8 mouse cellular contexts compared by ENCODE assay signal in the genomic region with DNA sequence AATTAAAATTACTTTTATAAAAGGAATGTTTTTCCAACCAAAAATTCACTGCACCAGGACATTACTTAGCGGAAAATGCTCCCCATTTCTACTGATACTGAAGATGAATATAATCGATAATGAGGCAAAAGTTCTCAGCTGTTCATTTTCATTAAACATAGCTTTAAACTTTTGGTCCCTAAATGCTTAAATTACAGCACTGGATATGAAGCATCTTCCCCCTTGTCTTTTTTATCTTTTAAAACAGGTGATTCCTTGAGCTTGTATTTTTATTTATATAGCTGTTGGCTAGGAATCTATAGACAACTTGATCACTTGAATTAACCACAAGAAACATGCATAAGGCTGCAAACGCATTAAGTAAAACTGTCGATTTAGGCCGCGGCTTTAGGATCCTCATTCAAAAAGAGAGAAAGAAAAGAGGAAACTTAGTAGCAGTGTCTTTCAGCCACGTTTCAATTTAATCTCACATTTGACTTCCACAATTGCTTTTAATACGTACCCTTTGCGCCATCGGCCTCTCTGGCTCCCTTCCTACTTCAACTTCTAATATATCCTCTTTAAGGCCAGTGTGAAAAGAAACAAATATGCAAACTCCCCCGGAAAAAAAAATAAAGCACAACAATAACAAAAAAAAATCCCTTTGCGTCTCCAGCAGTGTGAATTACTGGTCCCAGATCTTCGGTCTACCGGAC. TPM values are rescaled to one million over a fixed set of nuclear protein-coding genes. Genes with fewer than 3 reads are reported as not detected.
DNase-seq lines count a peak whose midpoint lies in the region; ATAC-seq and TF ChIP-seq lines count a peak whose summit lies in the region.

No protein-coding gene starts in this region.

- DNase-seq in lung, adult 2 months: no peak
- no peak for DNase-seq in lung, adult 18-20 months
- DNase-seq in limb, embryonic 11.5 days (ENCODE audit: low spot score): no peak
- DNase-seq in yolk sac, embryonic 10.5 days (ENCODE audit: low spot score): no peak
- no peak for DNase-seq in gastrocnemius, postnatal 10 days
- no peak for DNase-seq in urinary bladder, postnatal 36 days (ENCODE audit: low spot score in 2 of 2)

- peak overlapping the region; percentile 81 for H3K4me3 ChIP-seq in lung, adult 2 months (replicated peaks; ENCODE audit: extremely low read depth, low read depth, low read length)
- H3K4me3 ChIP-seq in embryonic fibroblast, embryonic 13.5 days (ENCODE audit: insufficient read depth, low read length): peak overlapping the region; percentile 59
- peak overlapping the region; percentile 62 for H3K4me3 ChIP-seq in limb, embryonic 11.5 days (ENCODE audit: low read depth, low read length)
- peak overlapping the region; percentile 73 for H3K4me3 ChIP-seq in neural tube, embryonic 15.5 days (replicated peaks)

- ATAC-seq in limb, embryonic 11.5 days (ENCODE audit: insufficient number of reproducible peaks, low FRiP score, low TSS enrichment, low read depth): no peak
- no peak for ATAC-seq in neural tube, embryonic 15.5 days (ENCODE audit: low FRiP score)

- peaks cover 2% of the 10 kb centered on the region; the same call in 1 of the 2 replicates for H3K4me1 ChIP-seq in lung, adult 2 months (ENCODE audit: control insufficient read depth, insufficient read depth, low read length)
- H3K4me1 ChIP-seq in embryonic fibroblast, embryonic 13.5 days (ENCODE audit: control insufficient read depth, insufficient read depth, low read length): peaks cover 5% of the 10 kb centered on the region; the same call in 1 of the 2 replicates
- H3K4me1 ChIP-seq in limb, embryonic 11.5 days (ENCODE audit: control insufficient read depth, insufficient read depth, low read length): peaks cover 5% of the 10 kb centered on the region; the same call in 1 of the 2 replicates
- H3K4me1 ChIP-seq in neural tube, embryonic 15.5 days: peaks cover 20% of the 10 kb centered on the region

- H3K4me2 ChIP-seq in limb, embryonic 11.5 days (ENCODE audit: low read depth, severe bottlenecking): peak overlapping the region; percentile 55
- peak overlapping the region; percentile 87 for H3K4me2 ChIP-seq in neural tube, embryonic 15.5 days

- peak overlapping the region; percentile 97 for H3K9ac ChIP-seq in limb, embryonic 11.5 days (ENCODE audit: low read length)
- peak overlapping the region; percentile 97 for H3K9ac ChIP-seq in neural tube, embryonic 15.5 days (replicated peaks)

- no peaks in the 10 kb centered on the region for H3K9me3 ChIP-seq in limb, embryonic 11.5 days (ENCODE audit: control insufficient read depth, low read length)
- no peaks in the 10 kb centered on the region for H3K9me3 ChIP-seq in neural tube, embryonic 15.5 days (replicated peaks)

- TF ChIP-seq POLR2A in lung, adult 2 months (IDR thresholded peaks at IDR 0.05; ENCODE audit: borderline replicate concordance, extremely low read depth, low read depth, low read length): no peak
- TF ChIP-seq POLR2A in embryonic fibroblast, embryonic 13.5 days (IDR thresholded peaks at IDR 0.05; ENCODE audit: low read depth, low read length): no peak

- H3K27me3 ChIP-seq in limb, embryonic 11.5 days (ENCODE audit: control insufficient read depth, insufficient read depth, low read length): peaks cover 18% of the 10 kb centered on the region
- no peaks in the 10 kb centered on the region for H3K27me3 ChIP-seq in neural tube, embryonic 15.5 days (replicated peaks)

- peak overlapping the region; percentile 91 for H3K27ac ChIP-seq in embryonic fibroblast, embryonic 13.5 days (ENCODE audit: insufficient read depth, low read length)
- peak overlapping the region; percentile 93 for H3K27ac ChIP-seq in limb, embryonic 11.5 days (replicated peaks; ENCODE audit: low read depth, low read length)
- H3K27ac ChIP-seq in neural tube, embryonic 15.5 days (replicated peaks): peak overlapping the region; percentile 100

- 4% methylated on average over 14 of the region's 14 CpGs for WGBS in lung, adult 2 months
- 1% methylated on average over 14 of the region's 14 CpGs for WGBS in limb, embryonic 11.5 days
- WGBS in neural tube, embryonic 15.5 days: 2% methylated on average over 14 of the region's 14 CpGs

- no peaks in the 10 kb centered on the region for H3K36me3 ChIP-seq in limb, embryonic 11.5 days (ENCODE audit: control insufficient read depth, insufficient read depth, low read length)
- H3K36me3 ChIP-seq in neural tube, embryonic 15.5 days: no peaks in the 10 kb centered on the region

- no peak for TF ChIP-seq CTCF in lung, adult 2 months (IDR thresholded peaks at IDR 0.05; ENCODE audit: insufficient read depth, low read length)
- no peak for TF ChIP-seq CTCF in embryonic fibroblast, embryonic 13.5 days (IDR thresholded peaks at IDR 0.05; ENCODE audit: borderline replicate concordance, insufficient read depth, low read length)

RNA-seq across cellular contexts. Expression of gene Meis1, which starts 0.9 kb away (rescaled TPM):
- polyA plus RNA-seq in lung, adult 2 months (2012; rRNA removed): 26.0 and 31.3 TPM in 2 replicates
- 22.1 and 34.6 TPM in 2 replicates for polyA plus RNA-seq in embryonic fibroblast, embryonic 13.5 days (2011; ENCODE audit: insufficient read length, low read depth, missing spikeins)
- polyA plus RNA-seq in limb, embryonic 11.5 days (2014; fragmentation: Nextera tagmentation; extraction: Ambion mirVana): 69.8 and 85.0 TPM in 2 replicates
- polyA plus RNA-seq in neural tube, embryonic 15.5 days (2015; fragmentation: Nextera tagmentation; extraction: Ambion mirVana): 156 and 166 TPM in 2 replicates
- 1 to 10 TPM; 6.0 to 7.1 TPM for total RNA-seq in gastrocnemius, postnatal 10 days (2021)
